7 mouse cellular contexts compared by ENCODE assay signal in the genomic region with DNA sequence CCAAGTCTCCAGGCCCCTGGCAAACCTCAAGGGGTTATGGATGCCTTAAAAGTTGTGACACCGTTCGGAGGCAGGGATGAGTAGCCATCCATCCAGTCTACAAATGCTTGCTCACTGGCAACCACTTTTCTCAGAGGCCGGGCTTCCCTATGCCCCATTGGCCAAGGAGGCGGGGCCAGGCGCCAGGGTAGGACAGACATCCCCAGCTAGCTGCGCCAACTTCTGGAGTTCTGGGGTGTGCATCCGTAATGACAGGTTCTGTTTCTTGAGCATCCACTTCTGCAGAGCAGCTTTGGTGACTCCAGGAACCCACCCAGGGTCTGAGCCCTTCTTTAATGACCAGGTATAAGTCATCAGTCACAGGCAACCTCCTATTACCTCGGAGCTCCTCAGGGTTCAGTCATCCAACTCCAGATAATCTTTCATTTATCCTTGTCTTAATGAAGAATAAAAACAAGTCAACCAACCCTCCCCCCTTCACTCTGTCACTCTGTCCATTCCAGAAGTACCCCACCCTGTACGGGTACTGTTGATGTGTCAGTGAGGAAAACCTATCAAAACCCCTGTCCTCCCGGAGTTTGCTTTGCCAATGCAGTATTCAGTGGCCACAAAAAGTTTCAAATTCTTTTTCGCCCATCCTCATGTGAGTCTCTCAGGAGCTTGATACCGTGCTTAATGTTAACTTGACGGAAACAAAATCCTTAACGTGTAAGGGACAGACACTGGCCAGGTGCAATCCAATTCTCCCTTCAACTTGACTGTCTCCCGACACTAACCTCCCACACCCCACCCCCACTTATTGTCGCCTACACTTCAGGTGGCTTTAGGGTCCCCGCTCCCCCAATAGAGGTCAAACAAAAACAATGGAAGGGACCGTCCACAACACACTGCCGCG. TPM values are rescaled to one million over a fixed set of nuclear protein-coding genes. Genes with fewer than 3 reads are reported as not detected.
DNase-seq lines count a peak whose midpoint lies in the region; ATAC-seq lines count a peak whose summit lies in the region.

No protein-coding gene starts in this region.

- no peaks in the 10 kb centered on the region for H3K36me3 ChIP-seq in forebrain, embryonic 16.5 days (ENCODE audit: control insufficient read depth, insufficient read depth)
- H3K36me3 ChIP-seq in hindbrain, embryonic 15.5 days = no peaks in the 10 kb centered on the region
- no peaks in the 10 kb centered on the region for H3K36me3 ChIP-seq in liver, embryonic 13.5 days

- peaks cover 12% of the 10 kb centered on the region for H3K4me1 ChIP-seq in forebrain, embryonic 16.5 days (replicated peaks; ENCODE audit: control insufficient read depth, insufficient read depth, low read length)
- peaks cover 20% of the 10 kb centered on the region for H3K4me1 ChIP-seq in hindbrain, embryonic 15.5 days (replicated peaks)
- no peaks in the 10 kb centered on the region for H3K4me1 ChIP-seq in liver, embryonic 13.5 days (replicated peaks)

- peak overlapping the region; percentile 76 for H3K9ac ChIP-seq in forebrain, embryonic 16.5 days (replicated peaks; ENCODE audit: low read depth, low read length)
- peak overlapping the region; percentile 78 for H3K9ac ChIP-seq in hindbrain, embryonic 15.5 days
- no peak overlapping the region for H3K9ac ChIP-seq in liver, embryonic 13.5 days

- WGBS in forebrain, embryonic 16.5 days = 11% methylated on average over 20 of the region's 20 CpGs
- 13% methylated on average over 20 of the region's 20 CpGs for WGBS in hindbrain, embryonic 15.5 days
- 18% methylated on average over 20 of the region's 20 CpGs for WGBS in liver, embryonic 13.5 days (ENCODE audit: insufficient replicate concordance)

- peak overlapping the region; percentile 71 for H3K4me3 ChIP-seq in forebrain, embryonic 16.5 days (replicated peaks; ENCODE audit: low read length)
- H3K4me3 ChIP-seq in hindbrain, embryonic 15.5 days = peak overlapping the region; percentile 65
- H3K4me3 ChIP-seq in liver, embryonic 13.5 days (replicated peaks) = peak overlapping the region; percentile 55

- no peak; the same call in 1 of the 2 replicates for ATAC-seq in forebrain, embryonic 16.5 days
- 0 out of 2 replicates have a peak, but pooled peaks have one; percentile 15 for ATAC-seq in hindbrain, embryonic 15.5 days (ENCODE audit: low FRiP score, low read depth)
- no peak for ATAC-seq in liver, embryonic 13.5 days (ENCODE audit: low read depth)

- peaks cover 27% of the 10 kb centered on the region for H3K27me3 ChIP-seq in forebrain, embryonic 16.5 days (replicated peaks; ENCODE audit: control insufficient read depth, insufficient read depth, low read length)
- H3K27me3 ChIP-seq in hindbrain, embryonic 15.5 days = 0 out of 2 replicates have a peak, but pooled peaks cover 12% of the 10 kb centered on the region
- peaks cover 57% of the 10 kb centered on the region for H3K27me3 ChIP-seq in liver, embryonic 13.5 days

- DNase-seq in Muller cell, postnatal 12 days (ENCODE audit: inconsistent ontology term) = peak; percentile 70
- peak; percentile 45 for DNase-seq in adrenal gland, postnatal 14 days
- DNase-seq in liver, embryonic 13.5 days = no peak
- peak; percentile 55 for DNase-seq in retina, postnatal 1 day
- no peak for DNase-seq in adipocyte (ENCODE audit: low spot score)

- peak overlapping the region; percentile 96 for H3K4me2 ChIP-seq in forebrain, embryonic 16.5 days (ENCODE audit: low read length)
- peak overlapping the region; percentile 95 for H3K4me2 ChIP-seq in hindbrain, embryonic 15.5 days
- peak overlapping the region; percentile 67 for H3K4me2 ChIP-seq in liver, embryonic 13.5 days

- H3K9me3 ChIP-seq in forebrain, embryonic 16.5 days (ENCODE audit: control insufficient read depth, low read length) = no peaks in the 10 kb centered on the region
- no peaks in the 10 kb centered on the region for H3K9me3 ChIP-seq in hindbrain, embryonic 15.5 days
- H3K9me3 ChIP-seq in liver, embryonic 13.5 days (replicated peaks) = no peaks in the 10 kb centered on the region

- H3K27ac ChIP-seq in forebrain, embryonic 16.5 days (ENCODE audit: low read length) = no peak overlapping the region
- H3K27ac ChIP-seq in hindbrain, embryonic 15.5 days (replicated peaks) = peak overlapping the region; percentile 68
- H3K27ac ChIP-seq in liver, embryonic 13.5 days = no peak overlapping the region

RNA-seq across cellular contexts. Expression of a gene that starts 1.0 kb away (rescaled TPM):
- 8.7 and 12.3 TPM in 2 replicates for total RNA-seq in adrenal gland, postnatal 14 days (2021)
- polyA plus RNA-seq in forebrain, embryonic 16.5 days (2015; fragmentation: Nextera tagmentation; extraction: Ambion mirVana) = 0.37 and 1.1 TPM in 2 replicates
- polyA plus RNA-seq in hindbrain, embryonic 15.5 days (2015; fragmentation: Nextera tagmentation; extraction: Ambion mirVana) = 2.1 and 2.4 TPM in 2 replicates
- 0.03 and 0.05 TPM in 2 replicates for polyA plus RNA-seq in liver, embryonic 13.5 days (2015; fragmentation: Nextera tagmentation; extraction: Ambion mirVana)

Comparison
In these comparisons a context has a peak if more than half of its experiments do, and no peak if none do; other contexts are left out.
1. DNase-seq: peak in Muller cell, postnatal 12 days (single experiment), adrenal gland, postnatal 14 days (single experiment) and retina, postnatal 1 day (single experiment); none in liver, embryonic 13.5 days (single experiment) and adipocyte (single experiment).
2. Peak in every context shown above with its lines, with median percentiles within 50 percentile points of each other: H3K4me2 ChIP-seq and H3K4me3 ChIP-seq.